Mouse (Mus musculus) limb, embryonic 14.5 days (tissue): ENCODE measurements around the gene Rgs7. TPM values are rescaled to one million over a fixed set of nuclear protein-coding genes. Genes with fewer than 3 reads are reported as not detected.

ENCODE experiments used
- ATAC-seq: fragments of 200-750 bp; cut with Nextera tagmentation; 2 replicates; pipeline ENCODE4 v1.8.0; 2017; ENCODE audit warnings: low read depth, moderate number of reproducible peaks, moderate TSS enrichment; ENCODE audit not compliant: low FRiP score
- DNase-seq: peaks from one replicate; pipeline ENCODE4 v3.0.0-alpha.2; 2015; ENCODE audit warnings: low spot score
- H3K27ac ChIP-seq: fragments of 300-500 bp; sonication (generic); replicated peaks from 2 replicates; pipeline ENCODE4 v1.5.1; 2014; ENCODE audit warnings: low read depth, mild to moderate bottlenecking, low read length, moderate library complexity, mixed read lengths
- H3K27me3 ChIP-seq: fragments of 300-500 bp; sonication (generic); 2 replicates; pipeline ENCODE4 v1.6.1; 2014; ENCODE audit warnings: low read length, mixed read lengths; ENCODE audit not compliant: control insufficient read depth, insufficient read depth
- H3K36me3 ChIP-seq: fragments of 300-500 bp; sonication (generic); 2 replicates; pipeline ENCODE4 v1.6.1; 2014; ENCODE audit warnings: mild to moderate bottlenecking, low read length, moderate library complexity, mixed read lengths; ENCODE audit not compliant: control insufficient read depth, insufficient read depth
- H3K4me1 ChIP-seq: fragments of 300-500 bp; sonication (generic); 2 replicates; pipeline ENCODE4 v1.6.1; 2014; ENCODE audit warnings: antibody characterized with exemption, low read length, mixed read lengths; ENCODE audit not compliant: control insufficient read depth, insufficient read depth
- H3K4me2 ChIP-seq: fragments of 300-500 bp; sonication (generic); replicated peaks from 2 replicates; pipeline ENCODE4 v1.6.1; 2014; ENCODE audit warnings: low read depth, mild to moderate bottlenecking, low read length, moderate library complexity; ENCODE audit not compliant: severe bottlenecking
- H3K4me3 ChIP-seq: fragments of 300-500 bp; sonication (generic); replicated peaks from 2 replicates; pipeline ENCODE4 v1.5.1; 2014; ENCODE audit warnings: low read length
- H3K9ac ChIP-seq: fragments of 300-500 bp; sonication (generic); 2 replicates; pipeline ENCODE4 v1.6.1; 2014; ENCODE audit warnings: mild to moderate bottlenecking, low read depth, low read length, moderate library complexity; ENCODE audit not compliant: severe bottlenecking
- H3K9me3 ChIP-seq: fragments of 300-500 bp; sonication (generic); 2 replicates; pipeline ENCODE4 v1.6.1; 2016; ENCODE audit warnings: low read length; ENCODE audit not compliant: control insufficient read depth
- POLR2A ChIP-seq: fragments of 200-500 bp; IDR thresholded peaks from 2 replicates; pipeline ENCODE4 v1.8.0; 2012; ENCODE audit warnings: inconsistent platforms, mild to moderate bottlenecking, moderate library complexity, borderline replicate concordance; ENCODE audit not compliant: insufficient read depth, insufficient read length; ENCODE audit errors: extremely low read depth
- WGBS: fragments of 180-500 bp; shearing (Covaris S2); extraction: QIAGEN DNeasy Blood & Tissue Kit; methylation state at CpG from one replicate; pipeline ENCODE4 v1.1.7; 2014; 5-methylcytosine and 5-hydroxymethylcytosine counted together
- polyA plus RNA-seq, 2 experiments: library from polyadenylated mRNA; depleted of rRNA in 1 of 2; stranded (reverse) in 1 of 2; unstranded in 1 of 2; fragments of >200 nt; fragmentation: Nextera tagmentation in 1 of 2; extraction: Ambion mirVana in 1 of 2; gene quantifications; 2 replicates each; pipeline versions ENCODE4 v1.2.1 to v1.2.3; 2012 to 2014

Rgs7 gene
- polyA plus RNA-seq, 2 experiments, result 0.47 to 0.65 TPM

DNA sequence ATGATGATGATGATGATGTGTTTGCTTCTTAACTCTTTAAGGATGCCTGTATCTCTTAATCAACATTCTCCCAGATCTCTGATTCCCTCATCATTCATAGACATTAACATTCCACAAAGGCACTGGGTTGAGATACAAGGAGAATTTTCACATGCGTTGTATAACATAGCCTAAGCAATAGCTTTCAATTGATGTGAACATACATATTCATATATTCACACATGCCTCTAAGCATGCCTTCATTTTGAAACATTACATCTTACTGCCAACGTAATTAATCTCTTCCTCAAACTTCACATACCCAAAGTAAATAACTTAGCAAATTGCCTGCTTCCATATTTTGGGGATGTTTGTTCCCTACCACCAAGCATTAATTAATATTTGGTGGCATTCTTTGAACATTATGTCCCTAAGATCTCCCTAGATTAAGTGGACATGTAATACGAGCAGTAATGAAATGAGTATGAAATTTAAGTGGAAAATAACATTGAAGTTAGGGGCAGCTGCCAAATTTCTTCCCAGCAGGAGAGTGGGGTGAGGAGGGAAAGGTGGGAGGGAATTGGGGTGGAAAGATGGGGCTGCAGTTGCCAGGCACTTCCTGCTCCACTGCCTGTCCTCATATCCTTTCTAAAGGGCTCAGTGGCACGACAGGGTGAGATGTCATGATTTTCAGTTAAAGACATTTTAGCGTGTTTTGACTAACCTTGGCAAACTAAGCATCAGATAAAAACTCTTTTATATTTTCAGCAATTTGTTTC is 317.2 kb downstream of the Rgs7 start:
- Histone ChIP-seq H3K4me1 (no peaks in the 10 kb centered on the region), H3K36me3 (no peaks in the 10 kb centered on the region), H3K4me3 (no peak overlapping the region), H3K4me2 (no peak overlapping the region), H3K27ac (no peak overlapping the region), H3K9ac (no peak overlapping the region), H3K9me3 (no peaks in the 10 kb centered on the region), H3K27me3 (no peaks in the 10 kb centered on the region)
- no peak for ATAC-seq
- TF ChIP-seq POLR2A, result no peak
- DNase-seq, result no peak
- 68% methylated on average over 5 of the region's 5 CpGs for WGBS

DNA sequence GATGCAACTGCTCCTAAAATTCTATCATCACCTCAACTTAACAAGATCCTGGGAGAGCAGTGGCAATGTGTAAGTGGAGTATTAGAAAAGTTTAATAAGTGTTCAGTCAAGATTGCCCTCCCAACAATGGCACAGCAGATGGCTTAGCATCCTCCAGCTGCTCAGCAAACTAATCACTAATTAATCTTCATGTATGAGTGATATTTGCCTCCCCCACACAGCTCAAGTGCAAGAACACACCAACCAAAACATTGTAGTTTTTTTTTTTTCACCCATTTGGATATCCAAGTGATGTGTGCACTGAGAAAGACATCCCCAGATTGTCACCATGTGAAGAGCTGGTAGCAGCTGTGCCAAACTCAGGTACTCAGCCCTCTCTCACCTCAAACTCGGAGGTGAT is 336.8 kb downstream of the Rgs7 start:
- Histone ChIP-seq H3K9me3 (no peaks in the 10 kb centered on the region), H3K4me3 (no peak overlapping the region), H3K4me1 (no peaks in the 10 kb centered on the region), H3K27ac (no peak overlapping the region), H3K9ac (no peak overlapping the region), H3K36me3 (no peaks in the 10 kb centered on the region), H3K27me3 (no peaks in the 10 kb centered on the region), H3K4me2 (no peak overlapping the region)
- no peak for TF ChIP-seq POLR2A
- DNase-seq, result no peak
- 66% methylated on average over 1 of the region's 1 CpGs for WGBS
- no peak for ATAC-seq

GRCm38 (mm10) chr1:175143051-175143450 is 349.2 kb downstream of the Rgs7 start:
- WGBS, result 73% methylated on average over 4 of the region's 4 CpGs
- Histone ChIP-seq H3K9me3 (no peaks in the 10 kb centered on the region), H3K9ac (no peak overlapping the region), H3K4me2 (no peak overlapping the region), H3K4me1 (no peaks in the 10 kb centered on the region), H3K27ac (no peak overlapping the region), H3K36me3 (no peaks in the 10 kb centered on the region), H3K4me3 (no peak overlapping the region), H3K27me3 (no peaks in the 10 kb centered on the region)
- no peak for TF ChIP-seq POLR2A
- ATAC-seq (no peak), DNase-seq (no peak)

DNA sequence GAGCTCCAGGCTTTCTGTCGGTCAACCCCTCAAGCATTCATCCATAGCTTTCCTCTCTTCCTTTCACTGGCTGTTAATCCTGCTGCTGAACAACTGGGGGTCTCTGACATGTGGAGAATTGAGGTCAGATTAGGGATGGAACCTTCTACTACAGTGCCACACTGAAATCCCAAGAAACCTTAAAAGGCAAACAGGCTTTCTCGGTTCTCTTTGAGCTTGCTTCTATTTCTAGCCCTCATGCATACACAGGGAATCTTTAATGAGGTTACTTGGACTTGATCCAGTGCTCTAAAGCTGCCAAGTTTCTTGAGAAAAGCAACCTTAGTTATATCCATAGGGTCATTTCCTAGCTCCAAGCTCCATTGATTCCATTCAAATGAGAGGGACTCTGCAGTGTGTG is 363.8 kb downstream of the Rgs7 start:
- WGBS, result 40% methylated on average over 2 of the region's 2 CpGs
- no peak for ATAC-seq
- no peaks in the 10 kb centered on the region for H3K9me3 ChIP-seq

DNA sequence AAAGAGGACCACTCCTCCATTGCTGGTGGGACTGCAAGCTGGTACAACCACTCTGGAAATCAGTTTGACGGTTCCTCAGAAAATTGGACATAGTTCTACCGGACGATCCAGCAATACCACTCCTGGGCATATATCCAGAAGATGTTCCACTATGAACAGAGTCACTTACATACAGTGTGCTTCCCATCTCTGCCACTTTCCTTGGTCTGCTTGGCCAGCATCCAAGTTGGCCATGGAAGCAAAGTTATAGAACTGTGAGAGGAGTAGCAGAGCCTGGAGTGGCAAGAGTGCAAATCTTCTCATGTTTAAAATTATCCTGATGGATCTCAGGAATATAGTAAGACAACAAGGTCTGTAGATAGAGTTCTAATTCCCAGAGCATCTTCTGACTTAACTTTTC is 367.9 kb downstream of the Rgs7 start:
- H3K9ac ChIP-seq, result no peak overlapping the region
- DNase-seq, result no peak
- WGBS, result 97% methylated on average over 3 of the region's 3 CpGs
- no peak overlapping the region for H3K4me2 ChIP-seq
- H3K4me1 ChIP-seq, result peaks cover 6% of the 10 kb centered on the region
- H3K4me3 ChIP-seq, result no peak overlapping the region
- no peaks in the 10 kb centered on the region for H3K9me3 ChIP-seq
- no peak overlapping the region for H3K27ac ChIP-seq
- TF ChIP-seq POLR2A, result no peak
- no peaks in the 10 kb centered on the region for H3K27me3 ChIP-seq
- no peak for ATAC-seq
- H3K36me3 ChIP-seq, result no peaks in the 10 kb centered on the region

More for the DNA sequence above, 363.8 kb downstream of the Rgs7 start:
- H3K9ac ChIP-seq, result no peak overlapping the region
- peak; percentile 82 for DNase-seq
- no peak for TF ChIP-seq POLR2A
- H3K27me3 ChIP-seq, result no peaks in the 10 kb centered on the region
- no peaks in the 10 kb centered on the region for H3K36me3 ChIP-seq
- no peak overlapping the region for H3K4me3 ChIP-seq
- H3K4me2 ChIP-seq, result no peak overlapping the region
- 0 out of 2 replicates have a peak overlapping the region, but pooled peaks have one; percentile 43 for H3K27ac ChIP-seq
- peaks cover 6% of the 10 kb centered on the region for H3K4me1 ChIP-seq
